Mouse (Mus musculus): ENCODE results near the gene Olfr1095. TPM values are rescaled to one million over a fixed set of nuclear protein-coding genes. Genes with fewer than 3 reads are reported as not detected.

The Olfr1095 gene
- polyA plus RNA-seq (2015; fragmentation: Nextera tagmentation; extraction: Ambion mirVana): not detected in 2 replicates

DNA sequence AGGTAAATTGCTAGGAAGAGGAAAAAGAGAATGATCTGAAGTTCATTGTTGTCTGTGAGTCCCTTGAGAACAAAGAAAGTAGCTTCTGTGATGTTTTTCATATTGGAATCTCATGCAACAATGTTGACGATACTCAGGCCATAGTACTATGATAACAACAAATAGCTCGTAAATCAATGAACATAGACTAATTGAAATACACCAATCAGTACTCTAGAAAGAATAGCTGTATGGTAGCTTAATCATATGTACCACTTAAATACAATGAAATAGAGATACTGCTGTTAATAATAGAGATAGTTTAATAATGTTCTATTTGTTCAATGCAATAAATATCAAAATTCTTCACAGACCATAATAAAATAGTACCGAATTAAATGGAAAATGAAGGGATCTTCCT lies at the start of gene Olfr1095:
Gene Olfr1095, minus strand, starts transcription at position 101 of the 400 bp plus-strand sequence.
- ATAC-seq (ENCODE audit: low FRiP score, low TSS enrichment) (no peak), DNase-seq (ENCODE audit: low spot score) (no peak)
- no peak for TF ChIP-seq CTCF (IDR thresholded peaks at IDR 0.05; ENCODE audit: low read depth)
- TF ChIP-seq EP300 (optimal IDR thresholded peaks at IDR 0.05): no peak
- no peak within 1 kb of the TSS for H3K4me3 ChIP-seq (ENCODE audit: low read depth, low read length)
- no peak within 1 kb of the TSS for H3K9ac ChIP-seq (ENCODE audit: low read length)
- no peaks in the 10 kb centered on the region for H3K4me1 ChIP-seq (replicated peaks; ENCODE audit: control insufficient read depth, insufficient read depth)
- 90% methylated on average over 3 of the region's 3 CpGs for WGBS
- no peaks in the 10 kb centered on the region for H3K27me3 ChIP-seq (ENCODE audit: control insufficient read depth, insufficient read depth, low read length)
- H3K27ac ChIP-seq (replicated peaks): no peak within 1 kb of the TSS
- no peaks in the 10 kb centered on the region for H3K36me3 ChIP-seq (ENCODE audit: control insufficient read depth, insufficient read depth, low read length)
- no peak within 1 kb of the TSS for H3K4me2 ChIP-seq (replicated peaks; ENCODE audit: low read depth)
- no peaks in the 10 kb centered on the region for H3K9me3 ChIP-seq (ENCODE audit: control insufficient read depth, low read length)

DNA sequence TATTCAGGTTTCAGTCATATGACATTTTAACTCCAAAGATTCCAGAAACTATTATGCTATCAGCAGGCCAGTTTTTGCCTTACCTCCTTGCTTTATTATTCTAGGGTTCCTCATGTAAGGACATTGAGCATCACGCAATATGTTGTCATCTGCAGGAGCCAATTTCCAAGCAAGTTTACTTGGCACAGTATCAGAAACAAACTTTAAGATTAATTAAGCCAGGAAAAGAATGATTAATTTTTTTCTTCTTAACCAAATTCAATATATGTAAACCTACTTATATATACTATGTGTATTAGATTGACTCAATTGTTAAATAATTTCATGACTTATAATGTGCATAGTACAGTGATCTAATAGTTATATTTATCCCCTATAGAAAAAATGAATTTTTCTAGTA lies 40.6 kb upstream of the Olfr1095 start, which contains the start of gene Olfr1097:
Gene Olfr1097, minus strand, starts transcription at position 101 of the 400 bp plus-strand sequence.
- DNase-seq (ENCODE audit: low spot score) (no peak), ATAC-seq (ENCODE audit: low FRiP score, low TSS enrichment) (no peak)
- Histone ChIP-seq H3K36me3 (ENCODE audit: control insufficient read depth, insufficient read depth, low read length) (no peaks in the 10 kb centered on the region), H3K27me3 (ENCODE audit: control insufficient read depth, insufficient read depth, low read length) (no peaks in the 10 kb centered on the region), H3K9ac (ENCODE audit: low read length) (no peak within 1 kb of the TSS), H3K4me1 (replicated peaks; ENCODE audit: control insufficient read depth, insufficient read depth) (no peaks in the 10 kb centered on the region), H3K4me2 (replicated peaks; ENCODE audit: low read depth) (no peak within 1 kb of the TSS), H3K9me3 (ENCODE audit: control insufficient read depth, low read length) (no peaks in the 10 kb centered on the region), H3K4me3 (ENCODE audit: low read depth, low read length) (no peak within 1 kb of the TSS), H3K27ac (replicated peaks) (no peak within 1 kb of the TSS)
- TF ChIP-seq CTCF (IDR thresholded peaks at IDR 0.05; ENCODE audit: low read depth) (no peak), EP300 (optimal IDR thresholded peaks at IDR 0.05) (no peak)
- 95% methylated on average over 1 of the region's 1 CpGs for WGBS

DNA sequence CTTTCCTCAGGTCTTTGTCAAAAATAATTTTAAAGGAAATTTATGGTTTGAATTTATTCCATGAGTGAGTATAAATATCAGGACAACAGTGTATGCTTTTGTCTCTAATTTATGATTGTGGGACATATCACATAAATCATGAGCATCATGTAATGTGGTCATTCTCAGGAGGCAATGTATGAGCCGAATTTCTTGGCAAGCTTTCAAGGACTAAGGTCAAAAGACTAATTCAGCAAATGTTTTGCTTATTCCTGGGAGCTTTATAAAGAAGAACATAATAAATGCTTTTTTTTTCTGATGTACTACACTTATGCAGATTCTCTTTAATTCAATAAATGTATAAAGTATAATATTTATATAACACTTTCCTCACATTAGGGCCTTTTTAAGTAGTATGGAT lies 23.2 kb upstream of the Olfr1095 start, which contains the start of gene Gm13723:
Gene Gm13723, minus strand, starts transcription at position 101 of the 400 bp plus-strand sequence.
- TF ChIP-seq EP300 (optimal IDR thresholded peaks at IDR 0.05) (no peak), CTCF (IDR thresholded peaks at IDR 0.05; ENCODE audit: low read depth) (no peak)
- Histone ChIP-seq H3K9ac (ENCODE audit: low read length) (no peak within 1 kb of the TSS), H3K36me3 (ENCODE audit: control insufficient read depth, insufficient read depth, low read length) (no peaks in the 10 kb centered on the region), H3K27ac (replicated peaks) (no peak within 1 kb of the TSS), H3K9me3 (ENCODE audit: control insufficient read depth, low read length) (no peaks in the 10 kb centered on the region), H3K4me2 (replicated peaks; ENCODE audit: low read depth) (no peak within 1 kb of the TSS), H3K4me1 (replicated peaks; ENCODE audit: control insufficient read depth, insufficient read depth) (no peaks in the 10 kb centered on the region), H3K4me3 (ENCODE audit: low read depth, low read length) (no peak within 1 kb of the TSS), H3K27me3 (ENCODE audit: control insufficient read depth, insufficient read depth, low read length) (no peaks in the 10 kb centered on the region)
- ATAC-seq (ENCODE audit: low FRiP score, low TSS enrichment) (no peak), DNase-seq (ENCODE audit: low spot score) (no peak)
- 31% methylated on average over 1 of the region's 1 CpGs for WGBS

- Histone ChIP-seq H3K9ac (ENCODE audit: low read length) (no peak within 1 kb of the TSS), H3K36me3 (ENCODE audit: control insufficient read depth, insufficient read depth, low read length) (no peaks in the 10 kb centered on the region), H3K4me2 (replicated peaks; ENCODE audit: low read depth) (no peak within 1 kb of the TSS), H3K4me1 (replicated peaks; ENCODE audit: control insufficient read depth, insufficient read depth) (no peaks in the 10 kb centered on the region), H3K9me3 (ENCODE audit: control insufficient read depth, low read length) (no peaks in the 10 kb centered on the region), H3K4me3 (ENCODE audit: low read depth, low read length) (no peak within 1 kb of the TSS), H3K27ac (replicated peaks) (no peak within 1 kb of the TSS), H3K27me3 (ENCODE audit: control insufficient read depth, insufficient read depth, low read length) (no peaks in the 10 kb centered on the region)
- no peak for DNase-seq (ENCODE audit: low spot score)
- TF ChIP-seq EP300 (optimal IDR thresholded peaks at IDR 0.05): no peak
- no peak for ATAC-seq (ENCODE audit: low FRiP score, low TSS enrichment)
These were observed 27.1 kb downstream of the Olfr1095 start, which contains the start of gene Olfr1094 for GRCm38 (mm10) chr2:86824363-86824762. Gene Olfr1094 (plus strand): TSS chr2:86824663.

GRCm38 (mm10) chr2:86809918-86810317 lies 41.6 kb downstream of the Olfr1095 start, which contains the start of gene Olfr141:
Gene Olfr141 (minus strand): TSS chr2:86810018.
- no peaks in the 10 kb centered on the region for H3K4me1 ChIP-seq (replicated peaks; ENCODE audit: control insufficient read depth, insufficient read depth)
- H3K9me3 ChIP-seq (ENCODE audit: control insufficient read depth, low read length): no peaks in the 10 kb centered on the region
- no peak within 1 kb of the TSS for H3K4me3 ChIP-seq (ENCODE audit: low read depth, low read length)
- no peaks in the 10 kb centered on the region for H3K27me3 ChIP-seq (ENCODE audit: control insufficient read depth, insufficient read depth, low read length)
- no peak within 1 kb of the TSS for H3K27ac ChIP-seq (replicated peaks)
- no peak within 1 kb of the TSS for H3K4me2 ChIP-seq (replicated peaks; ENCODE audit: low read depth)
- TF ChIP-seq EP300 (optimal IDR thresholded peaks at IDR 0.05) (no peak), CTCF (IDR thresholded peaks at IDR 0.05; ENCODE audit: low read depth) (no peak)
- no peak for ATAC-seq (ENCODE audit: low FRiP score, low TSS enrichment)
- no peak for DNase-seq (ENCODE audit: low spot score)
- H3K9ac ChIP-seq (ENCODE audit: low read length): no peak within 1 kb of the TSS
- H3K36me3 ChIP-seq (ENCODE audit: control insufficient read depth, insufficient read depth, low read length): no peaks in the 10 kb centered on the region

Other genes with a start within 250 kb of the Olfr1095 start
- gene Olfr1084, start 212.0 kb downstream of the Olfr1095 start, polyA plus RNA-seq (2015; fragmentation: Nextera tagmentation; extraction: Ambion mirVana): not detected in 2 replicates
- not detected in 2 replicates for gene Olfr1085, start 189.7 kb downstream of the Olfr1095 start, polyA plus RNA-seq (2015; fragmentation: Nextera tagmentation; extraction: Ambion mirVana)
- gene Olfr1086, start 171.6 kb downstream of the Olfr1095 start, polyA plus RNA-seq (2015; fragmentation: Nextera tagmentation; extraction: Ambion mirVana): not detected in 2 replicates
- not detected in 2 replicates for gene Olfr1087, start 153.3 kb downstream of the Olfr1095 start, polyA plus RNA-seq (2015; fragmentation: Nextera tagmentation; extraction: Ambion mirVana)
- gene Olfr1089, start 118.0 kb downstream of the Olfr1095 start, polyA plus RNA-seq (2015; fragmentation: Nextera tagmentation; extraction: Ambion mirVana): not detected in 2 replicates
- gene Olfr1090, start 92.7 kb downstream of the Olfr1095 start, polyA plus RNA-seq (2015; fragmentation: Nextera tagmentation; extraction: Ambion mirVana): not detected in 2 replicates
- gene Olfr1093, start 69.2 kb downstream of the Olfr1095 start, polyA plus RNA-seq (2015; fragmentation: Nextera tagmentation; extraction: Ambion mirVana): not detected in 2 replicates
- gene Olfr141, start 41.7 kb downstream of the Olfr1095 start, polyA plus RNA-seq (2015; fragmentation: Nextera tagmentation; extraction: Ambion mirVana): not detected in 2 replicates
- 0.06 TPM in 1 of 2 replicates, not detected in the other for gene Olfr1094, start 27.0 kb downstream of the Olfr1095 start, polyA plus RNA-seq (2015; fragmentation: Nextera tagmentation; extraction: Ambion mirVana)
- gene Gm13723, start 23.1 kb upstream of the Olfr1095 start, polyA plus RNA-seq (2015; fragmentation: Nextera tagmentation; extraction: Ambion mirVana): not detected in 2 replicates
- not detected in 2 replicates for gene Olfr1097, start 40.5 kb upstream of the Olfr1095 start, polyA plus RNA-seq (2015; fragmentation: Nextera tagmentation; extraction: Ambion mirVana)
- not detected in 2 replicates for gene Olfr1098, start 72.8 kb upstream of the Olfr1095 start, polyA plus RNA-seq (2015; fragmentation: Nextera tagmentation; extraction: Ambion mirVana)
- not detected in 2 replicates for gene Olfr1099, start 109.0 kb upstream of the Olfr1095 start, polyA plus RNA-seq (2015; fragmentation: Nextera tagmentation; extraction: Ambion mirVana)
- not detected in 2 replicates for gene Olfr1100, start 128.3 kb upstream of the Olfr1095 start, polyA plus RNA-seq (2015; fragmentation: Nextera tagmentation; extraction: Ambion mirVana)
- gene Olfr1101, start 139.5 kb upstream of the Olfr1095 start, polyA plus RNA-seq (2015; fragmentation: Nextera tagmentation; extraction: Ambion mirVana): not detected in 2 replicates
- not detected in 2 replicates for gene Olfr1102, start 146.7 kb upstream of the Olfr1095 start, polyA plus RNA-seq (2015; fragmentation: Nextera tagmentation; extraction: Ambion mirVana)
- not detected in 2 replicates for gene Olfr1104, start 175.4 kb upstream of the Olfr1095 start, polyA plus RNA-seq (2015; fragmentation: Nextera tagmentation; extraction: Ambion mirVana)
- gene Olfr1105, start 184.8 kb upstream of the Olfr1095 start, polyA plus RNA-seq (2015; fragmentation: Nextera tagmentation; extraction: Ambion mirVana): not detected in 2 replicates
- not detected in 2 replicates for gene Olfr1106, start 200.6 kb upstream of the Olfr1095 start, polyA plus RNA-seq (2015; fragmentation: Nextera tagmentation; extraction: Ambion mirVana)
- not detected in 2 replicates for gene Olfr1107, start 224.1 kb upstream of the Olfr1095 start, polyA plus RNA-seq (2015; fragmentation: Nextera tagmentation; extraction: Ambion mirVana)
- not detected in 2 replicates for gene Olfr1109, start 244.3 kb upstream of the Olfr1095 start, polyA plus RNA-seq (2015; fragmentation: Nextera tagmentation; extraction: Ambion mirVana)